Mouse (Mus musculus) liver, adult 2 months (tissue): ENCODE measurements around the gene Wfikkn1.

Source experiments
- CTCF ChIP-seq: fragments of 200-500 bp; IDR thresholded peaks from 2 replicates; pipeline ENCODE4 v1.5.1; 2011; ENCODE audit warnings: low read depth, low read length, control low read depth
- POLR2A ChIP-seq: fragments of 200-500 bp; IDR thresholded peaks from 2 replicates; pipeline ENCODE4 v1.6.1; 2011; ENCODE audit warnings: low read length, control low read depth; ENCODE audit not compliant: insufficient read depth; ENCODE audit errors: extremely low read depth

DNA sequence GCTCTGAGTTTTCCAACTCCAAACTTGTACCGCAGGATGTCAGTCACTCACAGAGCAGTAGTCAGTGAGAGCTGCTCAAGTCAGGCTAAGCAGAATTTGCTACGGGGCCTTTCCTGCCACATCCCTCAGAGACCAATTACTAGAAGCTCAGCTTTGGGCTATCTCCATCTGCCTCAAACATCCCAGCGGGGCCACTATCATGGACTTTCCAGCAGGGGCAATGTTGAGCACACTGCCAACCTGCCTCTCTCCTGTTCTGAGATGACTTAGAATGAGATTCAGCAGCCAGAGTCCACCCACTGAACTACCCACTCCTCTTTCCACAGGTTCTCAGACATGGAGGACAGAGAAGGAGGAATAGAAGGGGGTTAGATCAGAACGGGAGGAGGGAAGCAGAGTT is 5.0 kb upstream of the Wfikkn1 start:
- TF ChIP-seq CTCF: peak; percentile 54
- TF ChIP-seq POLR2A: no peak
